Mouse (Mus musculus): ENCODE data around the gene Cep19.

- TF ChIP-seq CTCF (IDR thresholded peaks at IDR 0.05; ENCODE audit: low read depth) (no peak), EP300 (optimal IDR thresholded peaks at IDR 0.05) (no peak)
Observed at GRCm38 (mm10) chr16:32078408-32078990, 21.1 kb upstream of the Cep19 start.
